Mouse (Mus musculus) stomach, embryonic 14.5 days (tissue): Measurements from ENCODE around the gene Filip1l. TPM values are rescaled to one million over a fixed set of nuclear protein-coding genes. Genes with fewer than 3 reads are reported as not detected.

Source experiments
- ATAC-seq: fragments of 200-750 bp; cut with Nextera tagmentation; 2 replicates; pipeline ENCODE4 v1.8.0; 2017; ENCODE audit warnings: low read depth, moderate TSS enrichment; ENCODE audit not compliant: insufficient number of reproducible peaks, insufficient read depth, low FRiP score
- H3K27ac ChIP-seq: fragments of 300-500 bp; sonication (generic); 2 replicates; pipeline ENCODE4 v1.5.1; 2014; ENCODE audit warnings: mild to moderate bottlenecking, low read length, moderate library complexity, mixed read lengths
- H3K27me3 ChIP-seq: fragments of 300-500 bp; sonication (generic); 2 replicates; pipeline ENCODE4 v1.6.1; 2014; ENCODE audit warnings: low read length, control low read depth, mixed read lengths; ENCODE audit not compliant: control insufficient read depth, insufficient read depth
- H3K36me3 ChIP-seq: fragments of 300-500 bp; sonication (generic); 2 replicates; pipeline ENCODE4 v1.6.1; 2014; ENCODE audit warnings: mild to moderate bottlenecking, control low read depth, low read length, moderate library complexity, mixed read lengths; ENCODE audit not compliant: control insufficient read depth, insufficient read depth
- H3K4me1 ChIP-seq: fragments of 300-500 bp; sonication (generic); 2 replicates; pipeline ENCODE4 v1.6.1; 2014; ENCODE audit warnings: low read length, control low read depth, mixed read lengths; ENCODE audit not compliant: control insufficient read depth, insufficient read depth
- H3K4me2 ChIP-seq: fragments of 300-500 bp; sonication (generic); replicated peaks from 2 replicates; pipeline ENCODE4 v1.6.1; 2014; ENCODE audit warnings: low read depth, low read length, control low read depth
- H3K4me3 ChIP-seq: fragments of 300-500 bp; sonication (generic); 2 replicates; pipeline ENCODE4 v1.5.1; 2014; ENCODE audit warnings: low read depth, low read length, control low read depth
- H3K9ac ChIP-seq: fragments of 300-500 bp; sonication (generic); replicated peaks from 2 replicates; pipeline ENCODE4 v1.6.1; 2014; ENCODE audit warnings: low read depth, mild to moderate bottlenecking, control low read depth, low read length, moderate library complexity, mixed read lengths
- H3K9me3 ChIP-seq: fragments of 300-500 bp; sonication (generic); 2 replicates; pipeline ENCODE4 v1.6.1; 2016; ENCODE audit warnings: low read depth, low read length, control low read depth; ENCODE audit not compliant: control insufficient read depth
- WGBS: fragments of 180-500 bp; shearing (Covaris S2); extraction: QIAGEN DNeasy Blood & Tissue Kit; methylation state at CpG from one replicate; pipeline ENCODE4 v1.1.7; 2014; 5-methylcytosine and 5-hydroxymethylcytosine counted together
- polyA plus RNA-seq: library from polyadenylated mRNA; unstranded; fragments of >200 nt; fragmentation: Nextera tagmentation; extraction: Ambion mirVana; gene quantifications from 2 replicates; pipeline ENCODE4 v1.2.1, GENCODE M21; 2014

Filip1l gene
- polyA plus RNA-seq, 1 experiment from 2014 or later: 54.7 TPM

- no peaks in the 10 kb centered on the region for H3K36me3 ChIP-seq
- H3K27me3 ChIP-seq: no peaks in the 10 kb centered on the region
- WGBS: 72% methylated on average over 6 of the region's 6 CpGs
- H3K4me2 ChIP-seq: no peak overlapping the region
- ATAC-seq: no peak
- no peak overlapping the region for H3K27ac ChIP-seq
- no peak overlapping the region for H3K4me3 ChIP-seq
- H3K9me3 ChIP-seq: no peaks in the 10 kb centered on the region
- H3K9ac ChIP-seq: no peak overlapping the region
- peaks cover 11% of the 10 kb centered on the region for H3K4me1 ChIP-seq
These were observed 129.4 kb downstream of the Filip1l start for GRCm38 (mm10) chr16:57482264-57482663.

DNA sequence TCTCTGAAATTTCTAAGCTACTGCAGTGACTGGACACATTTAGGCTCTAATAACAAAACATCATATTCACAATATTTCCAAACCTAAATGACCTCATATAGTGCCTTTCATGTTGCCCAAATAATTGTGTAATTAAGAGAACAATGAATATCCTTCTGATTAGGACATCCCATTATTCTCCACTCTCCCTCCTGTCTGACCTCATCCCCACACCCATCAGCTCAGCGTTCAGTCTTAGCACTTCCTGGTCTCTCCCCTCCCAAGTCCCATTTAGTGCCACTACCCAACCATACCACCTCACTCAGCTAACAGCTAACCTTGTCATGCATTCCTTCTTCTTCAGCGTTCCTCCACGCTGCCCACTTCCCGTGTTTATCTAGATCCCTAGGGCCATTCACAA lies 130.0 kb downstream of the Filip1l start:
- no peak overlapping the region for H3K9ac ChIP-seq
- H3K27ac ChIP-seq: no peak overlapping the region
- H3K4me3 ChIP-seq: no peak overlapping the region
- no peak overlapping the region for H3K4me2 ChIP-seq
- H3K4me1 ChIP-seq: peaks cover 11% of the 10 kb centered on the region
- no peaks in the 10 kb centered on the region for H3K36me3 ChIP-seq
- 51% methylated on average over 4 of the region's 4 CpGs for WGBS
- no peak for ATAC-seq
- H3K27me3 ChIP-seq: no peaks in the 10 kb centered on the region
- H3K9me3 ChIP-seq: no peaks in the 10 kb centered on the region

GRCm38 (mm10) chr16:57483503-57483902 lies 130.6 kb downstream of the Filip1l start:
- Histone ChIP-seq H3K4me3 (no peak overlapping the region), H3K9ac (no peak overlapping the region), H3K27me3 (no peaks in the 10 kb centered on the region), H3K4me2 (no peak overlapping the region), H3K27ac (no peak overlapping the region), H3K9me3 (no peaks in the 10 kb centered on the region), H3K4me1 (peaks cover 11% of the 10 kb centered on the region), H3K36me3 (no peaks in the 10 kb centered on the region)
- ATAC-seq: no peak
- 55% methylated on average over 2 of the region's 2 CpGs for WGBS

- no peaks in the 10 kb centered on the region for H3K9me3 ChIP-seq
- H3K27ac ChIP-seq: peak overlapping the region; percentile 80
- H3K9ac ChIP-seq: no peak overlapping the region
- no peaks in the 10 kb centered on the region for H3K36me3 ChIP-seq
- 30% methylated on average over 12 of the region's 12 CpGs for WGBS
- H3K27me3 ChIP-seq: no peaks in the 10 kb centered on the region
- H3K4me1 ChIP-seq: peaks cover 11% of the 10 kb centered on the region
- peak; percentile 66; the same call in 1 of the 2 replicates for ATAC-seq
- H3K4me2 ChIP-seq: no peak overlapping the region
- no peak overlapping the region for H3K4me3 ChIP-seq
These were observed 131.3 kb downstream of the Filip1l start for GRCm38 (mm10) chr16:57484043-57484795.

GRCm38 (mm10) chr16:57485265-57485664 lies 132.4 kb downstream of the Filip1l start:
- H3K4me2 ChIP-seq: no peak overlapping the region
- no peaks in the 10 kb centered on the region for H3K36me3 ChIP-seq
- H3K27me3 ChIP-seq: no peaks in the 10 kb centered on the region
- no peak for ATAC-seq
- H3K9ac ChIP-seq: no peak overlapping the region
- no peak overlapping the region for H3K27ac ChIP-seq
- H3K4me1 ChIP-seq: peaks cover 11% of the 10 kb centered on the region
- no peaks in the 10 kb centered on the region for H3K9me3 ChIP-seq
- 85% methylated on average over 9 of the region's 9 CpGs for WGBS
- H3K4me3 ChIP-seq: no peak overlapping the region

DNA sequence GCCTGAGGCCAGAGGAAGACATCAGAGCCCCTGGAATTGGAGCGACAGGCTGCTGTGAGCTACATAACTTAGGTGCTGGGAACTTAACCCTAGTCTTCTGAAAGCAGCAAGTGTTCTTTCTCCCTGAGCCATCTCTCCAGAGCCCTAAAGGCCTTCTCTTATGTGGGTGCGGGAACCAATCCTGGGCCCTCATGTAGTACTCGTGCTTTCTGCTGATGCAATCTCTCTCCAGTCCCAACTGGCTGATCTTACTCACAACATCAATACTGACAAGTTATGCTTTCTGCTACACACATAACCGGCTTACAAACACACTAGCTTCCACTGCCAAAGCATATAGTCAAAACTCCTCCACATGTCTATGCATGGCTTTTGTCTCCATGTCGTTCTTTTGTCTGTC lies 133.4 kb downstream of the Filip1l start:
- ATAC-seq: no peak
- WGBS: 94% methylated on average over 5 of the region's 5 CpGs
- Histone ChIP-seq H3K9me3 (no peaks in the 10 kb centered on the region), H3K27me3 (no peaks in the 10 kb centered on the region), H3K4me2 (no peak overlapping the region), H3K36me3 (no peaks in the 10 kb centered on the region), H3K4me3 (no peak overlapping the region), H3K9ac (no peak overlapping the region), H3K4me1 (peaks cover 11% of the 10 kb centered on the region), H3K27ac (no peak overlapping the region)

GRCm38 (mm10) chr16:57488661-57489060 lies 135.8 kb downstream of the Filip1l start:
- H3K27ac ChIP-seq: no peak overlapping the region
- H3K9me3 ChIP-seq: no peaks in the 10 kb centered on the region
- no peaks in the 10 kb centered on the region for H3K36me3 ChIP-seq
- H3K4me3 ChIP-seq: no peak overlapping the region
- no peak overlapping the region for H3K4me2 ChIP-seq
- ATAC-seq: no peak
- H3K9ac ChIP-seq: no peak overlapping the region
- H3K27me3 ChIP-seq: no peaks in the 10 kb centered on the region
- peaks cover 11% of the 10 kb centered on the region for H3K4me1 ChIP-seq

GRCm38 (mm10) chr16:57490691-57491090 lies 137.8 kb downstream of the Filip1l start:
- Histone ChIP-seq H3K4me2 (no peak overlapping the region), H3K9me3 (no peaks in the 10 kb centered on the region), H3K36me3 (no peaks in the 10 kb centered on the region), H3K4me3 (no peak overlapping the region), H3K27me3 (no peaks in the 10 kb centered on the region), H3K4me1 (no peaks in the 10 kb centered on the region), H3K9ac (no peak overlapping the region), H3K27ac (no peak overlapping the region)
- ATAC-seq: no peak
- 90% methylated on average over 8 of the region's 8 CpGs for WGBS

- H3K4me1 ChIP-seq: peaks cover 6% of the 10 kb centered on the region
- H3K27ac ChIP-seq: no peak overlapping the region
- 88% methylated on average over 4 of the region's 4 CpGs for WGBS
- H3K9ac ChIP-seq: no peak overlapping the region
- no peak for ATAC-seq
- H3K27me3 ChIP-seq: no peaks in the 10 kb centered on the region
- H3K4me3 ChIP-seq: no peak overlapping the region
- no peak overlapping the region for H3K4me2 ChIP-seq
- H3K36me3 ChIP-seq: no peaks in the 10 kb centered on the region
- H3K9me3 ChIP-seq: no peaks in the 10 kb centered on the region
These were observed 139.0 kb downstream of the Filip1l start for GRCm38 (mm10) chr16:57491853-57492252.
